Mouse (Mus musculus): ENCODE measurements at regions not wholly inside any gene's neighbourhood (a gene's known extent, or its start where the extent isn't known, plus 50 kb on each side); places are given as distances from the start of the nearest gene placed in this dataset.

- DNase-seq = peak; percentile 43
Measured at GRCm38 (mm10) chr16:78156138-78156875, 145.0 kb upstream of the Cxadr start.

- no peak for DNase-seq
Measured at GRCm38 (mm10) chr16:78153899-78154605, 147.2 kb upstream of the Cxadr start.

GRCm38 (mm10) chr16:78144146-78144545, 157.1 kb upstream of the Cxadr start:
- DNase-seq = no peak

GRCm38 (mm10) chr16:78135501-78135900, 165.8 kb upstream of the Cxadr start:
- DNase-seq = no peak

- DNase-seq = no peak
Measured at GRCm38 (mm10) chr16:78134531-78134930, 166.8 kb upstream of the Cxadr start.

GRCm38 (mm10) chr16:78121668-78122067, 179.6 kb upstream of the Cxadr start:
- no peak for DNase-seq

GRCm38 (mm10) chr16:78120346-78120899, 180.9 kb upstream of the Cxadr start:
- no peak for DNase-seq

- no peak for DNase-seq
Measured at GRCm38 (mm10) chr16:78104246-78104645, 197.0 kb upstream of the Cxadr start.

- no peak for DNase-seq
Measured at GRCm38 (mm10) chr16:78101415-78102326, 199.6 kb upstream of the Cxadr start.

GRCm38 (mm10) chr16:78099842-78100241, 201.4 kb upstream of the Cxadr start:
- DNase-seq = no peak

- DNase-seq = no peak
Measured at GRCm38 (mm10) chr16:78099114-78099513, 202.2 kb upstream of the Cxadr start.

GRCm38 (mm10) chr16:78098555-78098954, 202.7 kb upstream of the Cxadr start:
- DNase-seq = no peak

GRCm38 (mm10) chr16:78096571-78096970, 204.7 kb upstream of the Cxadr start:
- no peak for DNase-seq

- DNase-seq = no peak
Measured at GRCm38 (mm10) chr16:78090155-78090554, 211.1 kb upstream of the Cxadr start.

GRCm38 (mm10) chr16:78067532-78068118, 233.7 kb upstream of the Cxadr start:
- DNase-seq = no peak

- no peak for DNase-seq
Measured at GRCm38 (mm10) chr16:78060516-78060915, 240.8 kb upstream of the Cxadr start.

- DNase-seq = no peak
Measured at GRCm38 (mm10) chr16:78057549-78057948, 243.7 kb upstream of the Cxadr start.

- no peak for DNase-seq
Measured at GRCm38 (mm10) chr16:78052133-78052532, 249.2 kb upstream of the Cxadr start.

- DNase-seq = no peak
Measured at GRCm38 (mm10) chr16:78040149-78040920, 261.0 kb upstream of the Cxadr start.

- DNase-seq = no peak
Measured at GRCm38 (mm10) chr16:78019605-78020285, 281.5 kb upstream of the Cxadr start.

- DNase-seq = no peak
Measured at GRCm38 (mm10) chr16:78015401-78015800, 285.9 kb upstream of the Cxadr start.

All from right cerebral cortex, postnatal 4 days (tissue).